Mouse (Mus musculus): ENCODE results near the gene Rreb1. TPM values are rescaled to one million over a fixed set of nuclear protein-coding genes. Genes with fewer than 3 reads are reported as not detected.
A peak's percentile ranks its signal among the peaks of the same experiment; 100 is the strongest.

The Rreb1 gene
- polyA plus RNA-seq, 1 experiment from 2014 or later: 4.4 TPM

- H3K9me3 ChIP-seq (ENCODE audit: low read length): no peaks in the 10 kb centered on the region
- H3K36me3 ChIP-seq (replicated peaks; ENCODE audit: insufficient read depth, low read length): no peaks in the 10 kb centered on the region
- WGBS (ENCODE audit: insufficient replicate concordance): 20% methylated on average over 3 of the region's 3 CpGs
- peaks cover 58% of the 10 kb centered on the region for H3K4me1 ChIP-seq (ENCODE audit: insufficient read depth)
- H3K4me2 ChIP-seq (ENCODE audit: low read depth, low read length): peak overlapping the region; percentile 83
- H3K27me3 ChIP-seq (ENCODE audit: insufficient read depth, low read length): no peaks in the 10 kb centered on the region
- peak overlapping the region; percentile 51 for H3K4me3 ChIP-seq (ENCODE audit: low read depth, low read length)
- TF ChIP-seq CTCF (IDR thresholded peaks at IDR 0.05; ENCODE audit: low read depth) (no peak), EP300 (IDR thresholded peaks at IDR 0.05; ENCODE audit: low read depth) (no peak)
- DNase-seq (no peak), ATAC-seq (no peak)
- peak overlapping the region; percentile 66 for H3K9ac ChIP-seq (replicated peaks)
- H3K27ac ChIP-seq (ENCODE audit: low read depth): peak overlapping the region; percentile 93
Measured at GRCm38 (mm10) chr13:37855221-37855757, 77.1 kb downstream of the Rreb1 start.

- Histone ChIP-seq H3K9ac (replicated peaks) (no peak overlapping the region), H3K4me2 (ENCODE audit: low read depth, low read length) (no peak overlapping the region)
Measured at GRCm38 (mm10) chr13:37855765-37856164, 77.6 kb downstream of the Rreb1 start.

GRCm38 (mm10) chr13:37856537-37856936 lies 78.3 kb downstream of the Rreb1 start:
- H3K4me1 ChIP-seq (ENCODE audit: insufficient read depth): peaks cover 69% of the 10 kb centered on the region
- DNase-seq: no peak
- no peak for ATAC-seq
- WGBS (ENCODE audit: insufficient replicate concordance): 30% methylated on average over 2 of the region's 2 CpGs
- H3K9ac ChIP-seq (replicated peaks): peak overlapping the region; percentile 84; the same call in 1 of the 2 replicates
- H3K36me3 ChIP-seq (replicated peaks; ENCODE audit: insufficient read depth, low read length): no peaks in the 10 kb centered on the region; the same call in 1 of the 2 replicates
- no peaks in the 10 kb centered on the region for H3K9me3 ChIP-seq (ENCODE audit: low read length)
- H3K4me2 ChIP-seq (ENCODE audit: low read depth, low read length): peak overlapping the region; percentile 97
- TF ChIP-seq CTCF (IDR thresholded peaks at IDR 0.05; ENCODE audit: low read depth): no peak
- TF ChIP-seq EP300 (IDR thresholded peaks at IDR 0.05; ENCODE audit: low read depth): no peak
- H3K4me3 ChIP-seq (ENCODE audit: low read depth, low read length): peak overlapping the region; percentile 70; the same call in 1 of the 2 replicates
- peak overlapping the region; percentile 95 for H3K27ac ChIP-seq (ENCODE audit: low read depth)
- no peaks in the 10 kb centered on the region for H3K27me3 ChIP-seq (ENCODE audit: insufficient read depth, low read length)

More at GRCm38 (mm10) chr13:37855765-37856164, 77.6 kb downstream of the Rreb1 start:
- Histone ChIP-seq H3K4me3 (ENCODE audit: low read depth, low read length) (no peak overlapping the region), H3K36me3 (replicated peaks; ENCODE audit: insufficient read depth, low read length) (no peaks in the 10 kb centered on the region), H3K27me3 (ENCODE audit: insufficient read depth, low read length) (no peaks in the 10 kb centered on the region), H3K27ac (ENCODE audit: low read depth) (peak overlapping the region; percentile 50; the same call in 1 of the 2 replicates), H3K9me3 (ENCODE audit: low read length) (no peaks in the 10 kb centered on the region), H3K4me1 (ENCODE audit: insufficient read depth) (peaks cover 61% of the 10 kb centered on the region)
- TF ChIP-seq EP300 (IDR thresholded peaks at IDR 0.05; ENCODE audit: low read depth): no peak
- TF ChIP-seq CTCF (IDR thresholded peaks at IDR 0.05; ENCODE audit: low read depth): no peak
- ATAC-seq (no peak), DNase-seq (no peak)

GRCm38 (mm10) chr13:37857284-37858065 lies 79.3 kb downstream of the Rreb1 start:
- peak; percentile 90 for ATAC-seq
- DNase-seq: peak; percentile 96
- Histone ChIP-seq H3K4me1 (ENCODE audit: insufficient read depth) (peaks cover 71% of the 10 kb centered on the region), H3K27ac (ENCODE audit: low read depth) (peak overlapping the region; percentile 95), H3K9ac (replicated peaks) (peak overlapping the region; percentile 84), H3K27me3 (ENCODE audit: insufficient read depth, low read length) (no peaks in the 10 kb centered on the region), H3K9me3 (ENCODE audit: low read length) (no peaks in the 10 kb centered on the region), H3K4me3 (ENCODE audit: low read depth, low read length) (peak overlapping the region; percentile 70), H3K36me3 (replicated peaks; ENCODE audit: insufficient read depth, low read length) (no peaks in the 10 kb centered on the region; the same call in 1 of the 2 replicates), H3K4me2 (ENCODE audit: low read depth, low read length) (peak overlapping the region; percentile 97)
- under 1% methylated on average over 57 of the region's 59 CpGs for WGBS (ENCODE audit: insufficient replicate concordance)
- TF ChIP-seq EP300 (IDR thresholded peaks at IDR 0.05; ENCODE audit: low read depth) (no peak), CTCF (IDR thresholded peaks at IDR 0.05; ENCODE audit: low read depth) (no peak)

- peaks cover 72% of the 10 kb centered on the region for H3K4me1 ChIP-seq (ENCODE audit: insufficient read depth)
- no peaks in the 10 kb centered on the region for H3K27me3 ChIP-seq (ENCODE audit: insufficient read depth, low read length)
- H3K4me3 ChIP-seq (ENCODE audit: low read depth, low read length): peak overlapping the region; percentile 70
- TF ChIP-seq CTCF (IDR thresholded peaks at IDR 0.05; ENCODE audit: low read depth): 0 out of 2 replicates have a peak, but pooled peaks have one; percentile 8
- no peak for TF ChIP-seq EP300 (IDR thresholded peaks at IDR 0.05; ENCODE audit: low read depth)
- H3K9me3 ChIP-seq (ENCODE audit: low read length): no peaks in the 10 kb centered on the region
- H3K27ac ChIP-seq (ENCODE audit: low read depth): peak overlapping the region; percentile 95
- ATAC-seq (peak; percentile 35), DNase-seq (peak; percentile 60)
- peak overlapping the region; percentile 84 for H3K9ac ChIP-seq (replicated peaks)
- H3K36me3 ChIP-seq (replicated peaks; ENCODE audit: insufficient read depth, low read length): no peaks in the 10 kb centered on the region; the same call in 1 of the 2 replicates
- 3% methylated on average over 19 of the region's 19 CpGs for whole genome bisulfite sequencing (ENCODE audit: insufficient replicate concordance)
- H3K4me2 ChIP-seq (ENCODE audit: low read depth, low read length): peak overlapping the region; percentile 97
Measured at GRCm38 (mm10) chr13:37858066-37858501, 79.9 kb downstream of the Rreb1 start.

GRCm38 (mm10) chr13:37858508-37858907 lies 80.3 kb downstream of the Rreb1 start:
- 35% methylated on average over 9 of the region's 9 CpGs for WGBS (ENCODE audit: insufficient replicate concordance)
- DNase-seq: no peak
- Histone ChIP-seq H3K9me3 (ENCODE audit: low read length) (no peaks in the 10 kb centered on the region), H3K4me2 (ENCODE audit: low read depth, low read length) (peak overlapping the region; percentile 97), H3K4me3 (ENCODE audit: low read depth, low read length) (peak overlapping the region; percentile 70), H3K36me3 (replicated peaks; ENCODE audit: insufficient read depth, low read length) (no peaks in the 10 kb centered on the region; the same call in 1 of the 2 replicates), H3K9ac (replicated peaks) (peak overlapping the region; percentile 84), H3K27me3 (ENCODE audit: insufficient read depth, low read length) (no peaks in the 10 kb centered on the region), H3K4me1 (ENCODE audit: insufficient read depth) (peaks cover 75% of the 10 kb centered on the region), H3K27ac (ENCODE audit: low read depth) (peak overlapping the region; percentile 95)
- TF ChIP-seq EP300 (IDR thresholded peaks at IDR 0.05; ENCODE audit: low read depth): no peak
- ATAC-seq: no peak

Data from liver, postnatal 0 days (tissue).